Mouse (Mus musculus) liver, embryonic 14.5 days (tissue): ENCODE data around the gene Ube2f.

Source experiments
- CTCF ChIP-seq: IDR thresholded peaks from 2 replicates; pipeline ENCODE4 v1.5.1; 2016; ENCODE audit warnings: antibody characterized with exemption, low read depth, control low read depth
- EP300 ChIP-seq: IDR thresholded peaks from 2 replicates; pipeline ENCODE4 v1.6.1; 2016; ENCODE audit warnings: antibody characterized with exemption, low read depth

- TF ChIP-seq CTCF, result no peak
- no peak for TF ChIP-seq EP300
These were observed 71.8 kb downstream of the Ube2f start, which contains the start of gene Espnl for GRCm38 (mm10) chr1:91321760-91322438.
